Mouse (Mus musculus): ENCODE measurements around the gene Olfr137.

Gene Olfr137

GRCm38 (mm10) chr17:38307470-38307869 lies at the start of gene Olfr137:
Gene Olfr137 (minus strand): TSS chr17:38307570.
- DNase-seq (ENCODE audit: low read depth, low spot score): no peak

DNA sequence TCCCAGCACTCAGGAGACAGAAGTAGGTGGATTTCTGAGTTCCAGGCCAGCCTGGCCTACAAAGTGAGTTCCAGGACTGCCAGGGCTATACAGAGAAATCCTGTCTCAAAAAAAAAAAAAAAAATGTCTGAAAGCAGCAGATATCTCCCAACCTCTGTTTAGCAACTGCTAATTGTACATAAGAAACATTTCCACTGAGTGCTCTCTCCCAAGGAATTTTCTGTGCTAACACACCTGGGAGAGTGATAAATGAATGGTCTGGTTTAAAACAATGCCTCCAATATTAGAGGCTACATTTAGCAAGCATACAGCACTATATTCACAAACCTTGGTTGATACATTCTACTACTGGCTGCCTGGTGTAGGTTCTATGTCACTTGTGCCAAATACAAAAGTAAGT lies 22.2 kb upstream of the Olfr137 start, which contains the start of gene Olfr136:
Gene Olfr136 (plus strand): TSS at position 301 of the 400 bp plus-strand sequence.
- DNase-seq (ENCODE audit: low read depth, low spot score): no peak

DNA sequence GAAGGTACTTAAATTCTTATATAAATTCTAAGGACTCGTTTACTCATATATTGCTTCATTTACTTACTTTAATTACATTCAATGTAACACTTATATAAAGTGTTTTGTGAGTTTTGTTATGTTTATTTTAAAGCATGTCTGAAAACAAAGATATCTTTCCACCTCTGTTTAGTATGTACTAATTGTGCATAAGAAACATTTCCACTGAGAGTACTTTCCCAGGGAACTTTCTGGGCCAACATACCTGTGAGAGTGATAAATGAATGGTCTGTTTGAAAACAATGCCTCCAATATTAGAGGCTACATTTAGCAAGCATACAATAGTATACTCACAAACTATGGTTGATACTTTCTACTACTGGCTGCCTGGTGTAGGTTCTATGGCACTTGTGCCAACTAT lies 46.6 kb downstream of the Olfr137 start, which contains the start of gene Olfr138:
Gene Olfr138 (plus strand): TSS at position 301 of the 400 bp plus-strand sequence.
- no peak for DNase-seq (ENCODE audit: low read depth, low spot score)

Data from telencephalon, adult 2 months (tissue).